ENCODE assay signal across 8 mouse cellular contexts in the genomic region with DNA sequence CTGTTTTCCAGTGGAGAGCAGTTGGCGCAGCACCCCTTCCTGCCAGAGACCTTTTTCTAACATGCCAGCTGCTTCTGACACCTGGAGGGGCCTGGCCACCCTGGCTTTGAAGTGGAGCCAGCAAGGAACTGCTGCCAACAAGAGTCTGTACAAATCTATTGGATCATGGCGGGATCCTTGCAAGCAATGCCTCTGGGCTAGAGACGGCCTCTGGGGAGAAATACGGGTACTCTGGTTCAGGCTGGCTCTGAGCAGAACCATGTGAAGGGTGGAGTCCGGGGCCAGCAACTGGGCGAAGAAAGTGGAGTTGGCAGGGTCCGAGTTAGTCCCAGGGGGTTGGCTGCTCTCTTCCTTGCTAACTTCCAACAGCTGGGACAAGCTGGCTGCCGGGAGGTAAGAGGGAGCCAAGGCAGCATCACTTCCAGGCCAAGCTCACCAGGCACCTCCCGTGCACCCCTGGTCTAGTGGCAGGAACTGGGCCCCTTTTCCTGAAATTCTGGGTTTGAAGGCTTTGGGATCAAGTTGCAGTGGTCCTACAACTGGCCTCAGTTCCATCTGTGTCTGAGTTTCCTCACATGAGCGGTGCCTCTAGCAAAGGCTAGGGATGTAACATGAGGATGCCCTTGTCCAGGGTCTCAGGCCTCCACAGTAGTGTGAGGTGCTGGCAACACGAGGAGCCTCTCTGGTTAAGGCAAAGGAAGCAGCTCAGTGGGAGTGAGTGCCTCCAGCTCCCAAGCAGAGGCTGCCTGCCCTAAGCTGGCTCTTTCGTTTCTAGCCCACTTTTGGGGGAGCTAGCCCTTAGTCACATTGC. TPM values are rescaled to one million over a fixed set of nuclear protein-coding genes. Genes with fewer than 3 reads are reported as not detected.
A peak's percentile ranks its signal among the peaks of the same experiment; 100 is the strongest.
DNase-seq lines count a peak whose midpoint lies in the region; ATAC-seq and TF ChIP-seq lines count a peak whose summit lies in the region.

No protein-coding gene starts in this region.

- TF ChIP-seq EP300 in stomach, postnatal 0 days (optimal IDR thresholded peaks at IDR 0.05), result no peak
- no peak for TF ChIP-seq EP300 in liver, postnatal 0 days (IDR thresholded peaks at IDR 0.05; ENCODE audit: low read depth)

- ATAC-seq in midbrain, postnatal 0 days (ENCODE audit: low FRiP score), result 0 out of 2 replicates have a peak, but pooled peaks have one; percentile 47
- peak; percentile 50; the same call in 1 of the 2 replicates for ATAC-seq in heart, embryonic 14.5 days (ENCODE audit: insufficient number of reproducible peaks, insufficient read depth, low FRiP score, low read depth)
- ATAC-seq in stomach, postnatal 0 days (ENCODE audit: low FRiP score, low TSS enrichment), result no peak
- no peak for ATAC-seq in liver, postnatal 0 days

- H3K36me3 ChIP-seq in midbrain, postnatal 0 days (ENCODE audit: insufficient read depth, low read length), result peaks cover 4% of the 10 kb centered on the region; the same call in 1 of the 2 replicates
- peaks cover 10% of the 10 kb centered on the region; the same call in 1 of the 2 replicates for H3K36me3 ChIP-seq in midbrain, embryonic 10.5 days
- H3K36me3 ChIP-seq in heart, embryonic 14.5 days (ENCODE audit: control insufficient read depth, insufficient read depth, low read length), result no peaks in the 10 kb centered on the region
- H3K36me3 ChIP-seq in stomach, postnatal 0 days (ENCODE audit: control insufficient read depth, insufficient read depth, low read length), result no peaks in the 10 kb centered on the region
- H3K36me3 ChIP-seq in liver, postnatal 0 days (replicated peaks; ENCODE audit: insufficient read depth, low read length), result no peaks in the 10 kb centered on the region

- H3K27me3 ChIP-seq in midbrain, postnatal 0 days (ENCODE audit: insufficient read depth, low read length), result no peaks in the 10 kb centered on the region
- H3K27me3 ChIP-seq in midbrain, embryonic 10.5 days (ENCODE audit: low read depth, poor library complexity, severe bottlenecking), result no peaks in the 10 kb centered on the region
- H3K27me3 ChIP-seq in heart, embryonic 14.5 days (ENCODE audit: control insufficient read depth, insufficient read depth, low read length), result no peaks in the 10 kb centered on the region
- no peaks in the 10 kb centered on the region for H3K27me3 ChIP-seq in stomach, postnatal 0 days (ENCODE audit: control insufficient read depth, insufficient read depth, low read length)
- H3K27me3 ChIP-seq in liver, postnatal 0 days (ENCODE audit: insufficient read depth, low read length), result no peaks in the 10 kb centered on the region

- no peaks in the 10 kb centered on the region for H3K9me3 ChIP-seq in midbrain, postnatal 0 days (ENCODE audit: low read length)
- H3K9me3 ChIP-seq in midbrain, embryonic 10.5 days (replicated peaks), result no peaks in the 10 kb centered on the region
- no peaks in the 10 kb centered on the region for H3K9me3 ChIP-seq in heart, embryonic 14.5 days (ENCODE audit: control insufficient read depth, low read length)
- H3K9me3 ChIP-seq in stomach, postnatal 0 days (ENCODE audit: control insufficient read depth, low read length), result no peaks in the 10 kb centered on the region
- H3K9me3 ChIP-seq in liver, postnatal 0 days (ENCODE audit: low read length), result no peaks in the 10 kb centered on the region

- peak; percentile 14 for DNase-seq in cerebellum, adult 9-10 months
- DNase-seq in cerebellum, postnatal 25 days, result no peak
- peak; percentile 64 for DNase-seq in midbrain, postnatal 0 days (ENCODE audit: low spot score)
- DNase-seq in midbrain, embryonic 10.5 days (ENCODE audit: low spot score), result no peak
- no peak for DNase-seq in stomach, postnatal 0 days (ENCODE audit: low spot score)
- DNase-seq in liver, postnatal 0 days, result no peak
- no peak for DNase-seq in retina, embryonic 14.5 days (ENCODE audit: low spot score)

- no peaks in the 10 kb centered on the region for H3K4me1 ChIP-seq in midbrain, postnatal 0 days (ENCODE audit: insufficient read depth, low read length)
- H3K4me1 ChIP-seq in midbrain, embryonic 10.5 days, result no peaks in the 10 kb centered on the region
- H3K4me1 ChIP-seq in heart, embryonic 14.5 days (ENCODE audit: control insufficient read depth in 2 of 2, insufficient read depth in 2 of 2, low read length in 2 of 2), result peaks cover 0 to 3% of the 10 kb centered on the region in 2 experiments; a peak in 1 of 4 replicates
- no peaks in the 10 kb centered on the region; the same call in 1 of the 2 replicates for H3K4me1 ChIP-seq in stomach, postnatal 0 days (replicated peaks; ENCODE audit: control insufficient read depth, insufficient read depth)
- no peaks in the 10 kb centered on the region for H3K4me1 ChIP-seq in liver, postnatal 0 days (ENCODE audit: insufficient read depth)

- WGBS in midbrain, postnatal 0 days, result 70% methylated on average over 12 of the region's 12 CpGs
- WGBS in midbrain, embryonic 10.5 days, result 85% methylated on average over 12 of the region's 12 CpGs
- WGBS in heart, embryonic 14.5 days, result 75% methylated on average over 12 of the region's 12 CpGs
- WGBS in stomach, postnatal 0 days, result 58% methylated on average over 12 of the region's 12 CpGs
- WGBS in liver, postnatal 0 days (ENCODE audit: insufficient replicate concordance), result 80% methylated on average over 12 of the region's 12 CpGs

- H3K4me2 ChIP-seq in midbrain, postnatal 0 days (ENCODE audit: low read depth, low read length, poor library complexity, severe bottlenecking), result no peak overlapping the region
- no peak overlapping the region for H3K4me2 ChIP-seq in heart, embryonic 14.5 days (ENCODE audit: low read length)
- H3K4me2 ChIP-seq in stomach, postnatal 0 days (replicated peaks; ENCODE audit: low read depth), result no peak overlapping the region
- H3K4me2 ChIP-seq in liver, postnatal 0 days (ENCODE audit: low read depth, low read length), result no peak overlapping the region

- H3K4me3 ChIP-seq in midbrain, postnatal 0 days (ENCODE audit: low read depth, low read length), result no peak overlapping the region
- H3K4me3 ChIP-seq in midbrain, embryonic 10.5 days, result no peak overlapping the region
- H3K4me3 ChIP-seq in heart, embryonic 14.5 days (ENCODE audit: control insufficient read depth in 1 of 2, insufficient read depth in 1 of 2, low read depth in 1 of 2, low read length in 2 of 2), result no peak overlapping the region
- no peak overlapping the region for H3K4me3 ChIP-seq in stomach, postnatal 0 days (ENCODE audit: low read depth, low read length)
- H3K4me3 ChIP-seq in liver, postnatal 0 days (ENCODE audit: low read depth, low read length), result no peak overlapping the region

- no peak overlapping the region for H3K9ac ChIP-seq in midbrain, postnatal 0 days (replicated peaks; ENCODE audit: low read length, poor library complexity, severe bottlenecking)
- H3K9ac ChIP-seq in heart, embryonic 14.5 days (ENCODE audit: low read length), result no peak overlapping the region
- no peak overlapping the region for H3K9ac ChIP-seq in stomach, postnatal 0 days (ENCODE audit: low read length)
- no peak overlapping the region for H3K9ac ChIP-seq in liver, postnatal 0 days (replicated peaks)

- no peak overlapping the region for H3K27ac ChIP-seq in midbrain, postnatal 0 days (ENCODE audit: low read depth, low read length)
- no peak overlapping the region; the same call in 1 of the 2 replicates for H3K27ac ChIP-seq in midbrain, embryonic 10.5 days (replicated peaks)
- H3K27ac ChIP-seq in heart, embryonic 14.5 days (replicated peaks in 1 of 2; ENCODE audit: control insufficient read depth in 1 of 2, insufficient read depth in 1 of 2, low read depth in 2 of 2, low read length in 2 of 2), result no peak overlapping the region
- H3K27ac ChIP-seq in stomach, postnatal 0 days (replicated peaks), result 0 out of 2 replicates have a peak overlapping the region, but pooled peaks have one; percentile 4
- H3K27ac ChIP-seq in liver, postnatal 0 days (ENCODE audit: low read depth), result no peak overlapping the region

- no peak for TF ChIP-seq CTCF in midbrain, postnatal 0 days (IDR thresholded peaks at IDR 0.05)
- no peak for TF ChIP-seq CTCF in stomach, postnatal 0 days (IDR thresholded peaks at IDR 0.05; ENCODE audit: low read depth)
- no peak for TF ChIP-seq CTCF in liver, postnatal 0 days (IDR thresholded peaks at IDR 0.05; ENCODE audit: low read depth)

RNA-seq across cellular contexts. Expression of gene Arfgap2, which starts 26.6 kb away (rescaled TPM):
- total RNA-seq in midbrain, postnatal 0 days (2014; rRNA removed), result 47.7 and 51.1 TPM in 2 replicates
- 53.0 and 56.8 TPM in 2 replicates for polyA plus RNA-seq in midbrain, postnatal 0 days (2015; fragmentation: Nextera tagmentation; extraction: Ambion mirVana)
- 99.0 and 104 TPM in 2 replicates for polyA plus RNA-seq in midbrain, embryonic 10.5 days (2016; fragmentation: Nextera tagmentation; extraction: Ambion mirVana)
- 59.2 and 65.8 TPM in 2 replicates for polyA plus RNA-seq in heart, embryonic 14.5 days (2014; fragmentation: Nextera tagmentation; extraction: Ambion mirVana)
- polyA plus RNA-seq in stomach, postnatal 0 days (2015; fragmentation: Nextera tagmentation; extraction: Ambion mirVana), result 46.7 and 48.1 TPM in 2 replicates
- 64.2 and 65.1 TPM in 2 replicates for polyA plus RNA-seq in liver, postnatal 0 days (2015; fragmentation: Nextera tagmentation; extraction: Ambion mirVana)

RNA-seq across cellular contexts. Expression of gene Pacsin3, which starts 35.6 kb away (rescaled TPM):
- 17.5 and 22.6 TPM in 2 replicates for total RNA-seq in midbrain, postnatal 0 days (2014; rRNA removed)
- polyA plus RNA-seq in midbrain, postnatal 0 days (2015; fragmentation: Nextera tagmentation; extraction: Ambion mirVana), result 17.7 and 18.7 TPM in 2 replicates
- 38.9 and 40.5 TPM in 2 replicates for polyA plus RNA-seq in midbrain, embryonic 10.5 days (2016; fragmentation: Nextera tagmentation; extraction: Ambion mirVana)
- 38.2 and 39.6 TPM in 2 replicates for polyA plus RNA-seq in heart, embryonic 14.5 days (2014; fragmentation: Nextera tagmentation; extraction: Ambion mirVana)
- polyA plus RNA-seq in stomach, postnatal 0 days (2015; fragmentation: Nextera tagmentation; extraction: Ambion mirVana), result 46.2 and 52.2 TPM in 2 replicates
- 27.8 and 28.5 TPM in 2 replicates for polyA plus RNA-seq in liver, postnatal 0 days (2015; fragmentation: Nextera tagmentation; extraction: Ambion mirVana)

RNA-seq across cellular contexts. Expression of gene Ddb2, which starts 54.6 kb away (rescaled TPM):
- total RNA-seq in midbrain, postnatal 0 days (2014; rRNA removed), result 7.9 and 11.5 TPM in 2 replicates
- polyA plus RNA-seq in midbrain, postnatal 0 days (2015; fragmentation: Nextera tagmentation; extraction: Ambion mirVana), result 13.4 and 14.2 TPM in 2 replicates
- polyA plus RNA-seq in midbrain, embryonic 10.5 days (2016; fragmentation: Nextera tagmentation; extraction: Ambion mirVana), result 7.9 and 9.4 TPM in 2 replicates
- polyA plus RNA-seq in heart, embryonic 14.5 days (2014; fragmentation: Nextera tagmentation; extraction: Ambion mirVana), result 7.0 and 8.3 TPM in 2 replicates
- polyA plus RNA-seq in stomach, postnatal 0 days (2015; fragmentation: Nextera tagmentation; extraction: Ambion mirVana), result 11.0 and 12.5 TPM in 2 replicates
- polyA plus RNA-seq in liver, postnatal 0 days (2015; fragmentation: Nextera tagmentation; extraction: Ambion mirVana), result 4.0 and 4.2 TPM in 2 replicates

Comparison
In these comparisons a context has a peak if more than half of its experiments do, and no peak if none do; other contexts are left out.
1. DNase-seq: peak in cerebellum, adult 9-10 months (single experiment) and midbrain, postnatal 0 days (single experiment); none in cerebellum, postnatal 25 days (0 of 2), midbrain, embryonic 10.5 days (single experiment), stomach, postnatal 0 days (single experiment), liver, postnatal 0 days (single experiment) and retina, embryonic 14.5 days (single experiment).
2. ATAC-seq: peak in midbrain, postnatal 0 days (single experiment) and heart, embryonic 14.5 days (single experiment); none in stomach, postnatal 0 days (single experiment) and liver, postnatal 0 days (single experiment).